Mouse (Mus musculus) erythroblast, embryonic 14.5 days (primary cell): ENCODE data around the gene Plekhh1.

ENCODE experiments used
- GATA1 ChIP-seq: IDR thresholded peaks from 2 replicates; pipeline ENCODE4 v1.6.1; 2012; ENCODE audit warnings: low read length, inconsistent platforms, mixed read lengths
- TAL1 ChIP-seq: IDR thresholded peaks from 3 replicates; pipeline ENCODE4 v1.6.1; 2012; ENCODE audit warnings: low read length, inconsistent platforms, mixed read lengths

DNA sequence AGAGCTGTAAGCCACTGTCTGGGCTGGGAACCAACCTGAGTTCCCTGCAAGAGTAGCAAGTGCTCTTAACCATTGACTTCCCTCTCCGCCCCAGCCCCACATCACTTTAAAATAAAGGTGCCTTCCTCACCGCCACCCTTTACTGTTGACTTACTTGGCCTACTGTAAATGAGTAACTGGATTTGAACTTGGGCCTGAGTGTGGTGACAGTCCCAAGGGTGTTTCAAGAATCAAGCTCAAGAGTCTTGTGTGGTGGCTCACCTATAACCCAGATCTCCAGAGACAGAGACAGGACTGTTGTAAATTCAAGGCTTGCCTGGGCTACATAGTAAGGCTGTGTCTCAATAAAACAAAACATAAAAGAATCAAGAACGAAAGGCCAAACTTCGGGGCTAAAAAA is 90.0 kb downstream of the Plekhh1 start:
- no peak for TF ChIP-seq TAL1
- no peak for TF ChIP-seq GATA1
